Mouse (Mus musculus): Measurements from ENCODE around the gene Gm27021. TPM values are rescaled to one million over a fixed set of nuclear protein-coding genes. Genes with fewer than 3 reads are reported as not detected.

The Gm27021 gene
- polyA plus RNA-seq, 1 experiment from 2014 or later: 2.3 TPM

GRCm38 (mm10) chr8:120610824-120611223 lies 57.1 kb downstream of the Gm27021 start:
- H3K4me1 ChIP-seq (ENCODE audit: control insufficient read depth, insufficient read depth, low read length): no peaks in the 10 kb centered on the region; the same call in 1 of the 2 replicates
- no peak for ATAC-seq (ENCODE audit: insufficient read depth, low FRiP score, low TSS enrichment)
- no peaks in the 10 kb centered on the region for H3K27me3 ChIP-seq (ENCODE audit: control insufficient read depth, insufficient read depth, low read length)
- WGBS: 90% methylated on average over 6 of the region's 6 CpGs
- no peak overlapping the region for H3K4me3 ChIP-seq (ENCODE audit: low read depth, low read length)
- no peak for DNase-seq (ENCODE audit: low spot score)
- H3K27ac ChIP-seq (ENCODE audit: low read depth, low read length): no peak overlapping the region
- no peak overlapping the region for H3K4me2 ChIP-seq (ENCODE audit: low read depth)
- H3K36me3 ChIP-seq (ENCODE audit: control insufficient read depth, insufficient read depth, low read length): no peaks in the 10 kb centered on the region
- H3K9ac ChIP-seq (ENCODE audit: low read length): no peak overlapping the region
- H3K9me3 ChIP-seq (ENCODE audit: control insufficient read depth, low read length): no peaks in the 10 kb centered on the region

- Histone ChIP-seq H3K4me3 (ENCODE audit: low read depth, low read length) (no peak overlapping the region), H3K4me2 (ENCODE audit: low read depth) (no peak overlapping the region), H3K4me1 (ENCODE audit: control insufficient read depth, insufficient read depth, low read length) (peaks cover under 1% of the 10 kb centered on the region; the same call in 1 of the 2 replicates), H3K9ac (ENCODE audit: low read length) (no peak overlapping the region), H3K27ac (ENCODE audit: low read depth, low read length) (no peak overlapping the region), H3K9me3 (ENCODE audit: control insufficient read depth, low read length) (no peaks in the 10 kb centered on the region), H3K27me3 (ENCODE audit: control insufficient read depth, insufficient read depth, low read length) (no peaks in the 10 kb centered on the region), H3K36me3 (ENCODE audit: control insufficient read depth, insufficient read depth, low read length) (no peaks in the 10 kb centered on the region)
- 10% methylated on average over 7 of the region's 7 CpGs for WGBS
- ATAC-seq (ENCODE audit: insufficient read depth, low FRiP score, low TSS enrichment) (no peak), DNase-seq (ENCODE audit: low spot score) (peak; percentile 72)
Observed at GRCm38 (mm10) chr8:120607885-120608284, 60.0 kb downstream of the Gm27021 start.

- peaks cover 3% of the 10 kb centered on the region; the same call in 1 of the 2 replicates for H3K4me1 ChIP-seq (ENCODE audit: control insufficient read depth, insufficient read depth, low read length)
- no peak overlapping the region for H3K9ac ChIP-seq (ENCODE audit: low read length)
- WGBS: 83% methylated on average over 9 of the region's 9 CpGs
- no peak overlapping the region for H3K4me3 ChIP-seq (ENCODE audit: low read depth, low read length)
- no peaks in the 10 kb centered on the region for H3K36me3 ChIP-seq (ENCODE audit: control insufficient read depth, insufficient read depth, low read length)
- no peaks in the 10 kb centered on the region for H3K27me3 ChIP-seq (ENCODE audit: control insufficient read depth, insufficient read depth, low read length)
- no peak overlapping the region for H3K4me2 ChIP-seq (ENCODE audit: low read depth)
- DNase-seq (ENCODE audit: low spot score) (no peak), ATAC-seq (ENCODE audit: insufficient read depth, low FRiP score, low TSS enrichment) (peak; percentile 27; the same call in 1 of the 2 replicates)
- H3K9me3 ChIP-seq (ENCODE audit: control insufficient read depth, low read length): no peaks in the 10 kb centered on the region
- H3K27ac ChIP-seq (ENCODE audit: low read depth, low read length): no peak overlapping the region
Observed at GRCm38 (mm10) chr8:120607460-120607859, 60.4 kb downstream of the Gm27021 start.

- Histone ChIP-seq H3K9me3 (ENCODE audit: control insufficient read depth, low read length) (no peaks in the 10 kb centered on the region), H3K9ac (ENCODE audit: low read length) (no peak overlapping the region), H3K4me2 (ENCODE audit: low read depth) (no peak overlapping the region), H3K27me3 (ENCODE audit: control insufficient read depth, insufficient read depth, low read length) (no peaks in the 10 kb centered on the region), H3K4me3 (ENCODE audit: low read depth, low read length) (no peak overlapping the region), H3K27ac (ENCODE audit: low read depth, low read length) (0 out of 2 replicates have a peak overlapping the region, but pooled peaks have one; percentile 10), H3K36me3 (ENCODE audit: control insufficient read depth, insufficient read depth, low read length) (no peaks in the 10 kb centered on the region), H3K4me1 (ENCODE audit: control insufficient read depth, insufficient read depth, low read length) (0 out of 2 replicates have a peak, but pooled peaks cover 3% of the 10 kb centered on the region)
- DNase-seq (ENCODE audit: low spot score) (peak; percentile 43), ATAC-seq (ENCODE audit: insufficient read depth, low FRiP score, low TSS enrichment) (no peak)
- 28% methylated on average over 6 of the region's 6 CpGs for WGBS
Observed at GRCm38 (mm10) chr8:120602672-120603071, 65.2 kb downstream of the Gm27021 start.

- no peaks in the 10 kb centered on the region for H3K36me3 ChIP-seq (ENCODE audit: control insufficient read depth, insufficient read depth, low read length)
- no peak overlapping the region for H3K9ac ChIP-seq (ENCODE audit: low read length)
- WGBS: 49% methylated on average over 7 of the region's 7 CpGs
- no peak overlapping the region for H3K4me3 ChIP-seq (ENCODE audit: low read depth, low read length)
- no peak overlapping the region for H3K4me2 ChIP-seq (ENCODE audit: low read depth)
- H3K9me3 ChIP-seq (ENCODE audit: control insufficient read depth, low read length): no peaks in the 10 kb centered on the region
- H3K27me3 ChIP-seq (ENCODE audit: control insufficient read depth, insufficient read depth, low read length): no peaks in the 10 kb centered on the region
- DNase-seq (ENCODE audit: low spot score) (peak; percentile 56), ATAC-seq (ENCODE audit: insufficient read depth, low FRiP score, low TSS enrichment) (no peak)
- H3K4me1 ChIP-seq (ENCODE audit: control insufficient read depth, insufficient read depth, low read length): 0 out of 2 replicates have a peak, but pooled peaks cover 3% of the 10 kb centered on the region
- no peak overlapping the region for H3K27ac ChIP-seq (ENCODE audit: low read depth, low read length)
Observed at GRCm38 (mm10) chr8:120599504-120599903, 68.4 kb downstream of the Gm27021 start.

GRCm38 (mm10) chr8:120598579-120598978 lies 69.3 kb downstream of the Gm27021 start:
- DNase-seq (ENCODE audit: low spot score) (peak; percentile 61), ATAC-seq (ENCODE audit: insufficient read depth, low FRiP score, low TSS enrichment) (no peak)
- WGBS: 16% methylated on average over 24 of the region's 24 CpGs
- H3K27me3 ChIP-seq (ENCODE audit: control insufficient read depth, insufficient read depth, low read length): no peaks in the 10 kb centered on the region
- H3K4me2 ChIP-seq (ENCODE audit: low read depth): 0 out of 2 replicates have a peak overlapping the region, but pooled peaks have one; percentile 15
- H3K9me3 ChIP-seq (ENCODE audit: control insufficient read depth, low read length): no peaks in the 10 kb centered on the region
- no peaks in the 10 kb centered on the region for H3K36me3 ChIP-seq (ENCODE audit: control insufficient read depth, insufficient read depth, low read length)
- H3K27ac ChIP-seq (ENCODE audit: low read depth, low read length): no peak overlapping the region
- H3K4me3 ChIP-seq (ENCODE audit: low read depth, low read length): no peak overlapping the region
- 0 out of 2 replicates have a peak, but pooled peaks cover 3% of the 10 kb centered on the region for H3K4me1 ChIP-seq (ENCODE audit: control insufficient read depth, insufficient read depth, low read length)
- H3K9ac ChIP-seq (ENCODE audit: low read length): no peak overlapping the region

- ATAC-seq (ENCODE audit: insufficient read depth, low FRiP score, low TSS enrichment): no peak
- Histone ChIP-seq H3K4me3 (ENCODE audit: low read depth, low read length) (no peak overlapping the region), H3K27me3 (ENCODE audit: control insufficient read depth, insufficient read depth, low read length) (no peaks in the 10 kb centered on the region), H3K27ac (ENCODE audit: low read depth, low read length) (no peak overlapping the region), H3K9ac (ENCODE audit: low read length) (no peak overlapping the region), H3K36me3 (ENCODE audit: control insufficient read depth, insufficient read depth, low read length) (no peaks in the 10 kb centered on the region), H3K4me1 (ENCODE audit: control insufficient read depth, insufficient read depth, low read length) (0 out of 2 replicates have a peak, but pooled peaks cover 3% of the 10 kb centered on the region), H3K9me3 (ENCODE audit: control insufficient read depth, low read length) (no peaks in the 10 kb centered on the region), H3K4me2 (ENCODE audit: low read depth) (no peak overlapping the region)
- 12% methylated on average over 5 of the region's 5 CpGs for WGBS
- peak; percentile 74 for DNase-seq (ENCODE audit: low spot score)
Observed at GRCm38 (mm10) chr8:120595963-120596362, 71.9 kb downstream of the Gm27021 start.

GRCm38 (mm10) chr8:120594571-120594970 lies 73.3 kb downstream of the Gm27021 start:
- Histone ChIP-seq H3K27me3 (ENCODE audit: control insufficient read depth, insufficient read depth, low read length) (no peaks in the 10 kb centered on the region), H3K9me3 (ENCODE audit: control insufficient read depth, low read length) (no peaks in the 10 kb centered on the region), H3K4me1 (ENCODE audit: control insufficient read depth, insufficient read depth, low read length) (peaks cover 8% of the 10 kb centered on the region), H3K4me2 (ENCODE audit: low read depth) (no peak overlapping the region), H3K9ac (ENCODE audit: low read length) (no peak overlapping the region), H3K4me3 (ENCODE audit: low read depth, low read length) (no peak overlapping the region), H3K27ac (ENCODE audit: low read depth, low read length) (no peak overlapping the region), H3K36me3 (ENCODE audit: control insufficient read depth, insufficient read depth, low read length) (no peaks in the 10 kb centered on the region)
- WGBS: 92% methylated on average over 5 of the region's 5 CpGs
- DNase-seq (ENCODE audit: low spot score): no peak
- no peak for ATAC-seq (ENCODE audit: insufficient read depth, low FRiP score, low TSS enrichment)

- 77% methylated on average over 10 of the region's 10 CpGs for whole genome bisulfite sequencing
- no peak overlapping the region for H3K4me2 ChIP-seq (ENCODE audit: low read depth)
- peaks cover 12% of the 10 kb centered on the region for H3K4me1 ChIP-seq (ENCODE audit: control insufficient read depth, insufficient read depth, low read length)
- ATAC-seq (ENCODE audit: insufficient read depth, low FRiP score, low TSS enrichment) (no peak), DNase-seq (ENCODE audit: low spot score) (no peak)
- H3K36me3 ChIP-seq (ENCODE audit: control insufficient read depth, insufficient read depth, low read length): no peaks in the 10 kb centered on the region
- H3K9me3 ChIP-seq (ENCODE audit: control insufficient read depth, low read length): no peaks in the 10 kb centered on the region
- H3K9ac ChIP-seq (ENCODE audit: low read length): no peak overlapping the region
- H3K4me3 ChIP-seq (ENCODE audit: low read depth, low read length): no peak overlapping the region
- H3K27me3 ChIP-seq (ENCODE audit: control insufficient read depth, insufficient read depth, low read length): no peaks in the 10 kb centered on the region
- H3K27ac ChIP-seq (ENCODE audit: low read depth, low read length): no peak overlapping the region
Observed at GRCm38 (mm10) chr8:120591587-120592292, 76.1 kb downstream of the Gm27021 start.

All from neural tube, embryonic 11.5 days (tissue).